Mouse (Mus musculus) spleen, adult 18-20 months (tissue): Measurements from ENCODE around the gene Gtf3c5.

Experiments
- DNase-seq, 2 experiments: peaks; one replicate each; pipeline ENCODE4 v3.0.0; 2022; ENCODE audit warnings: mixed read lengths in 2 of 2

The Gtf3c5 gene

DNA sequence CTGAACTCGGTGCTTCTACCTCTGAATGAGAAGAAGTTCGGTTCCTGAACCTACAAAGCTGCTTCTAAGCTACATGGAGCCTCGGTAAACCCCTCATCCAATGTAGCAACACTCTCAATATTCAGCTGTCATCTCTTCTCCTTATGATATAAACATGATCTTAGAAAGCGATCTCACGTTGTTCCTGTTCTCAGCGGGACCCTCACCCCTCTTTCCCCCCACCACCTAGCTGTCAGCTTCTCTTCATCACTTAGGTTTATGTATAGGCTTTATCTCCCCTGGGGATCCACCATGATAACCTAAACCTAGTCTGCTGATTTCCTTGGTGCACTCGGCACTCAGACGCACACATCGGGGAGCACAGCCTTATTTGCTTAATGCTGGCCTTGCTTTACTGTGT lies at the start of gene Gtf3c5:
Gene Gtf3c5 (minus strand): TSS at position 101 of the 400 bp plus-strand sequence.
- no peak for DNase-seq

DNA sequence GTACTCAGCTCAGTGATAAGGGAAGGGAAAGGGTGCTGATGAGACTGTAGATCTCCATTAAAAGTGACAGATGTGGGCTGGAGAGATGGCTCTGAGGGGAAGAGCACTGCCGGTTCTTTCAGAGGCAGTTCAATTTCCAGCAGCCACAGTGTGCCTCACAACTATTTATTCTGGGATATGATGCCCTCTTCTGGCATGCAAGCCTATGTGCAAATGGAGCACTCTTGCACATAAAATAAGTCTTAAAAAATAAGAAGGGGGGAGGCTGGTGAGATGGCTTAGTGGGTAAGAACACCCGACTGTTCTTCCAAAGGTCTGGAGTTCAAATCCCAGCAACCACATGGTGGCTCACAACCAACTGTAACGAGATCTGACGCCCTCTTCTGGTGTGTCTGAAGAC lies 49.6 kb upstream of the Gtf3c5 start:
- no peak for DNase-seq

DNA sequence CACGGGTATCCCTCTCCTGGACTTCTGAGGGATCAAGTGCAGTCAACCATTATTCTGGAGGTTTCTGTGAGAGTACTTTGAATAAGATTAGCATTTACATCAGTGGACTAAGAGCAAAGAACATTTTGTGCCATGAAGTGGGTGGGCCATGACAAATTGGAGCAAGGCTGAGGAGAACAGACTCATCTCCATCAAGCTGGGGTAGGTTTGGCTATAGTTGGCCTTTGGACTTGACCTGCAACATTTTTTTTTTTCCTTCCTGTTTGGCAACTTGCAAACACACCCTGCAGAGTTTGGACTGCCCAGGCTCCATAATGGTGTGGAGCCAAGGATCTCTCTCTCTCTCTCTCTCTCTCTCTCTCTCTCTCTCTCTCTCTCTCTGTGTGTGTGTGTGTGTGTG lies 49.1 kb upstream of the Gtf3c5 start:
- DNase-seq: no peak

DNA sequence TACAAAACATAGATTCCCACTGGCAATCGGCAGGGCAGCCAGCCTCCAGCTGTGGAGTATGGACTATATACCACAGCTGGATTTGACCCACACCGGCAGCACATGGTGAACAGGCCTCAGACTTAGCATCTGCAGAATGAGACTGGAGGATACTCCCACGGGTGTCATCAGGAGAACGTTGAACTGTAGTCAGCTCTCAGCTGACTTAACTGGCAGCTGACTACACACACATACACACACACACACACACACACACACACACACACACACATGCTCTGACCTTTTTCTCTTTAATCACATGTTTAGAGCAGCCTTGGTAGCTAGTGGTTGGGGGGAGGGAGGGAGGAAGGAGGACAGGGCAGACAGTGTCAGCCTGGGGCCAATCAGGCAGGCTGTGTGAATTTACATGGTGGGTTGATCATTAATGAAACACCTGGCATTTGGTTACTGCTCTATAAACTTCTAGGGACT lies 46.4 kb upstream of the Gtf3c5 start:
- no peak for DNase-seq

DNA sequence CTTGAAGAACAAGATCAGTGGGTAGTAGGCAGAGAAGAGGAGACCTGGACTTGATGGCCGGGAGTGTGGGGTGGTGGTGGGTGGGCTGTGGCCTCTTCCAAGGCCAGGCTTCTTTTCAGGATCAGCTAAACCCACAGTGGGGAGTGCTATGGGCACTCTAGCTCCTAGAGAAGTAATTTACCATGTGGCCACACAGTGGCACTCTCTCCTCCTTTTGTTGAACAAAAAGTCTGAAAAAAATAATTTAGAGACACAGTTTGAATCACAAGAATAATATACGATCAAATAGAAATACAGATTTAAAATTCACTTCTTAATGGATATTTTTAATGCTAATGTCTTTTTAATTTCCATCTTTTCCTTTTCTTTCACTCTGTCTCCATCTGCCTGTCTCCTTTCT lies 44.5 kb upstream of the Gtf3c5 start:
- no peak for DNase-seq

DNA sequence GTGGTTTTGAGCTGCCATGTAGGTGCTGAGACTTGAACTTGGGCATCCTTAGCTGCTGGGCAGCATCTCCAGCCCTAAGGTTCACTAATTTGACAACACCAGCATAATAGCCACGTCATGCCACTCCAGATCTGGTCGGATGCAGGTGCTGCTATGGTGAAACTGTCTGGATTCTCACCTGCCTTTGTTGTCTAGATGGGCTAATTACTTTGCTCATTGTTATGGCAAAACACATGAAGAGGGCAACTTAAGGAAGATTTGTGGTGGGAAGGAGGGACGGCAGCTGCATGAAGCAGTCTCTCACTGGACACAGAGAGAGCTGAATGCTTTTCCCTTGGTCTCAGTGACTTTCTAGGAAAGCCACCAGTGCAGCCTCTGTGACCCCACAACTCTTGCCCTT lies 42.5 kb upstream of the Gtf3c5 start:
- no peak for DNase-seq

DNA sequence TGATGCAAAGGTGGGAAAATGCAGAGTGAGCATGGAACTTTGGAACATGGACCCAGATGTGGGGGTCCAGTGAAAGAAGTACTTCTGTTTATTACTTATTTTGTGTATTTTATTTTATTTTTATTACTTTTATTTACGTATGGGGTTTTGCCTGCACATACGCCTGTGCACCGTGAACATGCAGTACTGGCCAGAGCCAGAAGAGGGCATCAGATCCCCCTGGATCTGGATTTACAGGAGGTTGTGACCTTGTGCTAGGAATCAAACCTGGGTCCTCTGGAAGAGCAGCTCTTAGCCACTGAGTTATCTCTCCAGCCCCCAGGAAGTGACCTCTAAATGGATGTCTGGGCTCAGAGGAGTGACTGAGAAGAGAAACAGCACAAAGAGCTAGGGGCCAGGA lies 41.3 kb upstream of the Gtf3c5 start:
- no peak for DNase-seq

DNA sequence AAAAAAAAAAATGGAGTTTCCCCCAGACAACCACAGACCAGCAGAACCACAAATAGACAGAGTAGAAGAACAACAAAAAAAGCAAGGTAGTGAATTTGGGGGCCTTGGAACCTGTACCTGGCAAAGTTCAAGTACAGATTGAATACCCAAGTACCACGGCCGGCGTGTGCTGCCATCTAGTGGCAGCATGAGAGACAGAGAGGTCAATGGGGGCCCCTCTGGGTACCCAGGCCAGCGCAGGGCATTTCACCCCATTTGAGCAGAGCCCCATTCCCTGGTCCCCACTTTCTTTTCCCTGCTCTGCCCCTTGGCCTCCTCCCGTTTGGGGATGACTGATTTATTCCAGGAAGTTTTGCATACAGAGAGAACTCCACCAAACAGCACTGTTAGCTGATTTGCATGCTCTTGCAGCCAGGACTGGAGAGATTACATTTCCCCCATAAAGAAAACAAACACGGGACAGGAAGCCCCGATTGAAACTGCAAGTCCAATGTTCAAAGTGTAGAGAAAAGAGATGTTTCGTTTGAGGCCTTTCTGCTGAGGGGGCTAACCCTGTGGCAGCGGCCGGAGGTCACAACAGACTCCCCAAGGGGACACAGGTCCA lies 39.1 kb upstream of the Gtf3c5 start:
- DNase-seq: peak; percentile 42 to 59

DNA sequence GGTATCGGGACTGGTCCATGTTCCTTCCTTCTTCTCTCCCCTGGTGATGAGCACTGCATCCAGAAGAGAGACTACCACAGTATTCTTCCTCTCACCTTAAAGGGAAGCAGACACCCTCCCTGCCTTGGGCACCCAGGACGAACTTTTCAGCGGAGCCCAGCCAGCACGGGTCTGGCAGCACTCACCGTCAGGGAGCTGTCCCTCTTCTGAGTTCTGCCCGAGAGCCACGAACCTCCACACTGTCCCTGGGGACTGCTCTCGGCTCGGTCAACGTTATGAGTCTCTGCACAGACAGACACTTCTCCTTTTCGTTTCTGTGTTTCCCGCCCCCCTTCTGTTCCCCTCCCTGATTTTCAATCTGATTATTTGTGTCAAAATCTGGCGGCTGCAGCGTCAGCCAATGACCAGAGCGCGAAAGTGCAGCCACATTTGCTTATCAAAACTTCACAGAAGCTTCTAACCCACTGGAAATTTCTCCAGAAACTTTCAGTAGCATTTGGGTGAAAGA lies 38.2 kb upstream of the Gtf3c5 start, which contains the start of gene Gfi1b:
Gene Gfi1b (minus strand): TSS at position 319 of the 508 bp plus-strand sequence.
- peak; percentile 67 to 70 for DNase-seq

DNA sequence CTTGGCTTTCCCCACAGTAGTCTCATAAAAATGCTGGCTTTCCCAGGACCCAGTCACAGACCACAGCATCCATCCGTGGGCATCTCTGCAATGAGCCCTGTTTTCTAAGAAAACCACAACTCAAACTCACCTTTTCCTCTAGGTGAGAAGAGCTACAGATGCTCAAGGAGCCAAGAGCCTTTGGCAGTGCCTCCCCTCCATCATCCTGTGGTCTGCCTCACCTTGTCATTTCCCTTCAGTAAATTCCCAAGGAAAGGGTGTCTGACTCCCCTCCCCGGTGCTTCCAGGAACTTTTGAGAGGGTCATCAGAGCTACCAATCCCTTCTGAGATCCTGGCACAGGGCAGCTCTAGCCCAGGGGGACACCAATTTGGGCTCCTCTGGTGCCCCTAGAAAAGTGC lies 37.6 kb upstream of the Gtf3c5 start:
- DNase-seq: no peak

DNA sequence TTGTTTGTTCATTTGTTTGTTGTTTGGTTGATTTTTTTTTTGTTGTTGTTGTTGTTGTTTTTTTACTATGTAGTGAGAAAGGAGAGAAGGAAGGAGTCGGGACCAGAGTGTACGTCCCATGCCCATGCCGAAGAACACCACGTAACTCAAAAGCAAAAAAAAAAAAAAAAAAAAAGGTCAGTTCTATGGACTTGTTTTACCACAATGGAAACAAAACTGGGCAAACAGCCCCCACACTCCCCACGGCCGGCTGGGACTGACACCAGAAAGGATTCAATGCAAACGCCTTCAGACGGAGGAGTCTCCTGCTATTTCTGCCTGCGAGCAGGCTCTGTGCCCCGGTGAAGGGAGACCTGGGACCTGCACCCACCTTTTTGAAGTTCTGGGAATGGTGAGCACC lies 37.0 kb upstream of the Gtf3c5 start:
- DNase-seq: no peak

DNA sequence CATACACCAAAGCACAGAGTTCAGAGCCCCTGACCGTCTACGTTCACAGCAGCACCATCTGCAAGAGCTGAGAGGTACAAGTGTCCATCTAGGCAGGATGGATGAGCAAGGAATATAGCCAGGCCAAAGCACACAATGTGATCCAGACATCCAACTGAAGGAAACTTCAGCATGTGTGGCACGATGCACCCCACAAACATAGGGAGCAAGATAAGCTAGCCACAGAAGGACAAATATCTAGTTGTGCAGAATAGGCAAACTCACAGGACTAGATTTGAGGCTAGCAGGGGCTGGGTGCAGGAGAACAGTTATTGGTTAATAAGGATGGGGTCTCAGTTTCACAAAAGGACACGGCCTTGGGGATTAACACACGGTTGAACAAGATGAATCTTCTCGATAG lies 35.8 kb upstream of the Gtf3c5 start:
- DNase-seq: no peak

DNA sequence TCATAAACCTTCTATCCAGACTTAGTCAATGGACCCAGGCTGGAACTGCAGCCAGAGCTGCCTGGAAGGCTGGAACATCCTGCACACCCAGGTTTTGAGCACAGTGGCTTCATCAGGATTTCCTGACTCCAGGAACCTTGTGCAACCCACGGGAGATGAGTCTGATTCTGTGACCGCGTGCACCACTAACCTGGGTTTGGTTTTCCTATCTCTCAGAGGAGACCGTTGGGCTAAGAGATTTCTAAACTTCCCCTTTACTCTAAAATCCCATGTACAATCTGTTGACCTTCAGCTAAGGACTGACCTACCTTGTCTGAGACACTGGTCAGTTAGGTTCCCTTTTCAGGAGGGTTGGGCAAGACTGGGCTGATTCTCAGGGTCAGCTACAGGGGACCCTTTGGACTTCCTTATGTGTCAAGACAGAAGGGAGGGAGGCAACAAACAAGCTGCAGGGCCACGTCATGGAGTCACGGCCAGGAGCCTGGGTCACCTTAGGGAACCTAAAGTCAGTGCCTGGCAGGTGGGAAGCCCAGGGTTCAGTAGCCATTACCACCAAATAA lies 35.3 kb upstream of the Gtf3c5 start:
- no peak for DNase-seq

DNA sequence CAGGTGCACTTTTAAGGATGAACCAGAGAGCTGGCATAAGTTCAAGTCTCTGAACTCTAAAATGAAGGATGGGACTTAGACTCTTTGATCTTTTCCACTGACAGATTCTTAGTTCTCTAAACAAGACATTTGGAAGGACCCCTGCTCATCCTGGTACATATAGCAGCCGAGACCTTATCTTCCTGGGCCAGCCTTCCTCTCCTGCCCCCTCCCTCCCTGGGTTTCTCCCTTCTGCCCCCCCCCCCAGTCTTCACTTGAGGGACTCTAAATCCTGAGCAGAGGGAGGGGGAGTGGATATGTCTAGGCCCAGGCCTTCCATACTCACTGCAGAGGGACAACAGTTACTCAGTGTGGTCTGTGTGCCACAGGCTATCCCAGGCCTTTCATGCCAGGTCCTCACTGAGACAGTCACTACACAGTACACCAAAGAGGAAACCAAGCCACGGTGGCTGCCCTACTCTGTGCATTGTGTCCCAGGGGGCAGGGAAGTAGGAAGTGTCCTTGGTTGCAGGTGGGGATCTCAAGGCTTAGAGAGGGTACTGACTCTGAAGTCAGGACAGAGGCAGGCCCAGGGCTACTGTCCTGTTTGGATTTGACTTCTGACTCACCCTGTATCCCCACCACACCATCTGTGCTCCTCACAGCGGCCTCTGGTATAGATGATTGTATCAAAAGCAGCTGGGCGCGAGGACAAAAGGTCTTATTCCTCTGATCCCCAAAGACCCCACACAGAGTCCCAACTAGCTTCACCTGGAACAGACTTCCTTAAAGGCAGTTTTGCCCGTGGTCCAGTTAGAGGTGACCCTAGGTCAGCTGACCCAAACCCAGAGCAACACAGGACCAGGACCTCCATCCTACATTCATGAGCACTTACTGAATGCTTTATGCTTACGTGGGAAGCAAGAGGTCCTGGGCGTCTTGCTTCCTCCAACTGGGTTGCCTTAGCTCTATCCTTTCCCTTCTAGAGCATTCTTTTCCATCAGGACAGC lies 34.2 kb upstream of the Gtf3c5 start:
- DNase-seq: no peak

DNA sequence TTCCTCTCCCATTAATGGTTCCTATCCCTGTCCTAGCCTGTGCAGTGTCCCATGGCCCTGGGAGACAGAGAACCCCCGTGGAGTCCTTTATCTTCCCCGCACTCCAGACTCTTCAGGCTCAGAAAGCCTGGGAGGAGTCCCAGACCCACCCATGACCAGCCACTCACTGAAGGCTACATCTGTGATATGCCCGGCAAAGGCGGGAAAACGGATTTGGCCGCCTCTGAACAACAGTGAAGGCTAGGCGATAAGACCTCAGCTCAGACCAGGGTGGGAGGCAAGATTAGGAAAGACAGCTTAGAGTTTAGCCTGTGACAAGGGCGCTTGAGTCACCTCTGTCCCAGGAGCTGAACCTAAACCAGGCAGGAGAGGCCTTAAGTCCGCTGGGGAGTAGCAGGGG lies 33.3 kb upstream of the Gtf3c5 start:
- no peak for DNase-seq

DNA sequence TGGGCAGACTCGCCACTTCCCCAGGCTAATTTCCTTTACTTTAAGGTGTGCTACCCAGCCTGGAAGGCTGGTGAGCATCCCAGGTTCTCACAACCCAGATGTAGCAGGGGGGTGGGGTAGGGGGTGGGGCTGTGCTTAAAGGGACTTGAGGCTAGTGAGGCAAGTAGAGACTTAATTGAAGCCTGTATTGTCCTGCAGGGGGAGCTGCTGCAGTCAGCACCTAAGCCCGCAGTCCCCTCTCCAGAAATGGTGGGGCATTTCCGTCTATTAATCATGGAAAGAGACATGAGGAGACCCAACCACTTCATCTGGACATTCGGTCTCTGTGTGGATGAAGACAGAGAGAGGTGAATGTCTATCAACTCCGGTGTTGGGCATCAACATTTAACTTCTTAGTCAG lies 32.8 kb upstream of the Gtf3c5 start:
- DNase-seq: no peak

DNA sequence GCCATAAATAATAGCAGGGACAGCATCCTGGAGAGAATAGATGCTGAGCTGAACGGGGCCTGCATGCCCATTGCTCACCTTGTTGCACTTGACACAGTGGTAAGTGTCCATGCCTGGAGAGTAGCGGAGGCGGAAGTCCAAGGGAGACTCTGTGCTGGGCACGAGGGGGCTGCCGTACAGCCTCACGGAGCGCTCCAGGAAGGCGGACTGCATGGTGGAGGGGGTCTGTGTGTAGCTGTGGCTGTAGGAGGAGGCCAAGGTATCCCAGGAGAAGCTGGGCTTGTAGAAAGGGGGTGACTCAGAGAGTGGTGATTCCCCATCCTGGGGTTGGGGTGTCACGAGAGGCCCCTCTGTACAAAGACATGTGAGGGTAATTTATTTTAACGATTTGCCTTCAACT lies 30.0 kb upstream of the Gtf3c5 start:
- DNase-seq: no peak

DNA sequence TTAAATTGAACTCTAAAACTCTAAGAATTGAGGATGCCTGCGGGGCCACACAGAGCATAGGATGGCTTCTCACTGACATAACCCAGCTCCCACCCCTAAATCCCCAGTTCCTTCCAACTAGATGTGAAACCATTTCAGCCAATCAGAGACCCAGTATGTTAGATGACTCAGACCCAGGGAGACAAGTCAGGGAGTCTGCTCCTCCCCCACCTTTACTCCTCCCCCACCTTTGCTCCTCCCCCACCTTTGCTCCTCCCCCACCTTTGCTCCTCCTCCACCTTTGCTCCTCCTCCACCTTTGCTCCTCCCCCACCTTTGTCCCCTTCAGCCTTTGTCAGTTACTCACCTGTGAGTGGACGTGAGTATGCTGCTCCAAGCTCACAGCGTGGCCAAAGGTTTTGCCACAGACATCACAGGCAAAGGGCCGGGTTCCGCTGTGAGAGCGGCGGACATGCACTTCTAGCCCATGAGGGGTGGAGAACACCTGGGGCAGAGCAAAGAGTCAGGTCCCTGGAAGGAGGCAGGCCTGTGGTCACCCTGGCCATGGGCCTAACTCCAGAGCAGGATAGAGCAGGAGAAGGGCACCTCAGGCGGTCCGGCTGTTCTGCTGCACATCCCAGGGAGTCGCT lies 29.0 kb upstream of the Gtf3c5 start:
- no peak for DNase-seq

DNA sequence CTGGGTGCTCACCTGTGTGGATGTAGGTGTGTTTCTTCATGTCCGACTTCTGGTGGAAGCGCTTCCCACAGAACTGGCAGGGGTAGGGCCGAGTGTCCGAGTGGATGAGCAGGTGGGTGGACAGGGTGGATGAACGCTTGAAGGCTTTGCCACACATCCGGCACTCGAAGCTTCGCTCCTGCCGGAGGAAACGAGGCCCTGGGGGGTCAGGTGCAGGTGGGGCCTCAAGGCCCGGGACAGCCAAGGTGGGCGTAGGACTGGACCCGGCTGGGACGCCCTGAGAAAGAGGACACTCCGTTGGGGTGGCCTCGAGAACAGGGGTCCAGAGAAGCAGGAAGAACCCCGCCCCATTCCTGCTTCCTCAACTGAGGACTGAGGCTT lies 27.8 kb upstream of the Gtf3c5 start:
- DNase-seq: no peak

DNA sequence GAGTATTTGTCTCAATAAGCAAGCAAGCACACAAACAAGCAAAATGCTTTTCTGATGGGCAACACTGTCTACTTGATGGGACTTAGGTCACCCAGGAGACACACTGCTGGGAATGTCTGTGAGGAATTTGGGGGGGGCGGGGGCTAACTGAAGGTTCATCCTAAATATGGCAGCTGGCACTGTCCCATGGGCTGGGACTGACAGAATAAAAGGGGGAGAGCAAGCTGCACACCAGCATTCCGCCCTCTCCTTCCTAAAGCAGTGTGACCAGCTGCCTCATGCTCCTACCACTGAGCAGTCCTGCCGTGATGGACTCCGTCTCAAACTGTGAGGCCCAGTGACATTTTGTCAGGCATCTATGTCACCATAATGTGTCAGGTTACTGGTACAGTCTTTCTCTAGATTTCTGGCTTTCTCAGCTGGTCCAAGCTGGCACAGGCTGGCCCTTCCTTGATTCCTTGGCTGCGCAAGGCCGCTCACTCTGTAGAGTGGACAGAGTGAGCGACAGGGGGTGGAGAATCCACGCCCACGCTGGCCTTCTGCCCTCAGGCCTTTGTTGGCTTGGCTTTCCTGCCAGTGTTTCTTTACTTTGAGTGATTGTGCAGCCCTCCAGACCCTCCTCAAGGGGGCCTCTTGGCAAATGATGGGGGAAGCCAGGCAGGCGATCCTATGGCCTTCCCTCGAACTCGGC lies 27.3 kb upstream of the Gtf3c5 start:
- no peak for DNase-seq

DNA sequence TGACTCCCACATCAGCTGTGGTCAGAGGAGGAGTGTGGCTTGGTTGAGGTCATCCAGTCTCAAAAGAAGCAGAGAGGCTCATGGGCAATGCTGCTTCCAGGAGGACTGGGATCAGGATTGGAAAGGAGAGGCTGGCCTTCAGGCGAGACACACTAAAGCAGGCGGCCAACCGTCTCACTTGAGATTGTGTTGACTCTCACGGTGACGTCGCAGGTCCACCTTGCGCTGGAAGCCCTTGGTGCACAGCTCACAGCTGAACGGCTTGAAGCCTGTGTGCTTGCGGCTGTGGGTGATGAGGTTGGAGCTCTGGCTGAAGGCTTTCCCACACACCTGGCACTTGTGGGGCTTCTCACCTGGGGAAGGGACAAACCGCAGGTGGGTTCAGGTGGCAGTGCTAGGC lies 26.3 kb upstream of the Gtf3c5 start:
- no peak for DNase-seq

DNA sequence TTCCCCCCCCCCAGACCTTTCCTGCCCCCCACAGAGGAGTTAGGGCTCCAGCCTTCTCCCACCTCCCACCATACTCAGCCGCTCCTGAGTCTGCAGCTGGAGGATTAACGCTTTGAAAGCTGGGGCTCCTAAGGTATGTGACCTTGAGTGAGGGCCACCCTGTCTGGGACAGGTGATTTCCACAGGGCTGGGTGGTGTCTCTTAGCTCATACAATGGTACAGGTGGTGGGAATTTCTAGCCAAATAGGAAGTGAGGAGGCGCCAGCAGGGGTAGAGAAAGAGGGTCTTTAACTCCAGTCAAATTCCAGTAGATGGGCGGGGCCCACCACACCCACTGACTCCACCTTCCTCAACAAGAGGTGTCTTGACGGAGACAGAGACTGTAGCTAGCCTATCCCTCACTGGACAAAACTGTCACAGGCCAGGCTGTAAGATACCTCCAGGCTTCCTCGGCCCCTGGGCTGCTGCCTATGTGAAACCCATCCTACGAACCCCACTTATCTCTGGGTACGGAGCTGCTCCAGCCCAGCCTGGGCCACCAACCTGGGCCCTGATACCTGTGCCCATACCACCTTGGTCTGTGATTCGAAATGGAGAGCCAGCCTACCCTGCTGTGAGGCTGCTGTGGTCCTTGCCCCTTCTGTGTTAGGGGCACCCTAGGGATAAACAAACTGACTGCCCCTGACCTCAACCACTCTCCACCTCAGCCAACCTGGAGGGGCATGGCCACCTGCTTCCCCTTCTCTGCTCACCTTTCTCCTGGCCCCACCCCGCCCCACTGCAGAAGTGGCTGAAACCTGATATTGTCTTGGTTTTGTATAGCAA lies 24.0 kb upstream of the Gtf3c5 start:
- no peak for DNase-seq
